Mouse (Mus musculus): ENCODE data around the gene Ttll6. TPM values are rescaled to one million over a fixed set of nuclear protein-coding genes. Genes with fewer than 3 reads are reported as not detected.
A peak's percentile ranks its signal among the peaks of the same experiment; 100 is the strongest.

The Ttll6 gene
- polyA plus RNA-seq, 1 experiment: not detected

DNA sequence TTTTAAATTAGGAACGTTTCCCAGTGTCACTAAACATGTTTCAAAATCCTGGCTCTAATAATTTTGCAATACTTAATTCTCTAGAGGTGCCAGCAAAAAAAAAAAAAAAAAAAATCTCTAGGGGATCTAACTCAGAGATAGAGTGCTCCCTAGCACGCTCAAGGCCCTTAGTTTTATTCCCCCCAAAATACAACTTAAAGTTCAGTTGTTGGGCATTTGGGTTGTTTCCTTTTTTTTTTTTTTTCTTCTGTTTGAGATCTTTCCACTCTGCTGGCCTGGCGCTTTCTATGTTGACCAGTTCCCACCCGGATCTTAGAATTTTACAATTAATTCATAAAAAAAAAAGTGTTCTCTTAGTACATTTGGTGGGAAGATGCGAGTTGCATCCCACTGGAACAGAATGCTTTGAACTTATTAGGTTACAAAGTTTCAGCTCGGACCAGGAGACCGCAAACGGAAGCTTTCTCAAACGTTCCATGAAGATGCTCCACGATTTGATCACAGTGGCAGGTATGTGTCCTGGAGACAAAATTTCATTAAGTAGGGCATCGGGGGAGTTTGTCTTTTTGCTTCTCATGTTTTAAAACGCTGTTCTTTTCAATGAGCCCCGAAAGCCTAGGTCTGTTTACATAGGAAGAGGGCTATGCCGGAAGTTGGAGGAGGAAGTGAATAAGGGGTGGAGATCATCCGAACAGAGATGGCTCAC, 72.0 kb downstream of the Ttll6 start:
- 4% methylated on average over 15 of the region's 15 CpGs for WGBS
- peaks cover 27% of the 10 kb centered on the region for H3K27me3 ChIP-seq (ENCODE audit: control insufficient read depth, insufficient read depth, low read length)

More for the DNA sequence above, 72.0 kb downstream of the Ttll6 start:
- H3K36me3 ChIP-seq (ENCODE audit: control insufficient read depth, insufficient read depth, low read length): no peaks in the 10 kb centered on the region
- no peak for DNase-seq (ENCODE audit: low read depth in 1 of 2, low spot score in 2 of 2)
- peak overlapping the region; percentile 26; the same call in 1 of the 2 replicates for H3K4me3 ChIP-seq (ENCODE audit: extremely low read depth, insufficient read depth, insufficient read length)
- no peaks in the 10 kb centered on the region; the same call in 1 of the 2 replicates for H3K4me1 ChIP-seq (ENCODE audit: control insufficient read depth, insufficient read depth, insufficient read length)
- no peak for TF ChIP-seq CTCF (IDR thresholded peaks at IDR 0.05; ENCODE audit: extremely low read depth, insufficient read depth, insufficient read length, insufficient replicate concordance)
- no peak for TF ChIP-seq POLR2A (IDR thresholded peaks at IDR 0.05; ENCODE audit: low read depth, low read length)
- H3K27ac ChIP-seq (ENCODE audit: insufficient read depth, low read length): no peak overlapping the region

Other genes starting within 250 kb of the Ttll6 start
- gene B4galnt2, start 218.9 kb upstream of the Ttll6 start, polyA plus RNA-seq (2012; rRNA removed): not detected in 2 replicates
- 0.05 TPM in 1 of 2 replicates, not detected in the other for gene Igf2bp1, start 127.8 kb upstream of the Ttll6 start, polyA plus RNA-seq (2012; rRNA removed)
- gene Gip, start 109.2 kb upstream of the Ttll6 start, polyA plus RNA-seq (2012; rRNA removed): not detected in 2 replicates
- 15.6 and 18.1 TPM in 2 replicates for gene Snf8, start 98.9 kb upstream of the Ttll6 start, polyA plus RNA-seq (2012; rRNA removed)
- 20.1 and 20.2 TPM in 2 replicates for gene Ube2z, start 68.4 kb upstream of the Ttll6 start, polyA plus RNA-seq (2012; rRNA removed)
- gene Atp5g1, start 58.1 kb upstream of the Ttll6 start, polyA plus RNA-seq (2012; rRNA removed): 193 and 219 TPM in 2 replicates
- gene Calcoco2, start 21.8 kb upstream of the Ttll6 start, polyA plus RNA-seq (2012; rRNA removed): not detected in 2 replicates
- not detected in 2 replicates for gene Hoxb13, start 60.5 kb downstream of the Ttll6 start, polyA plus RNA-seq (2012; rRNA removed)
- gene Hoxb9, start 137.7 kb downstream of the Ttll6 start, polyA plus RNA-seq (2012; rRNA removed): 0.26 and 0.27 TPM in 2 replicates
- gene Hoxb8, start 148.1 kb downstream of the Ttll6 start, polyA plus RNA-seq (2012; rRNA removed): 0.37 and 0.43 TPM in 2 replicates
- gene Hoxb7, start 152.8 kb downstream of the Ttll6 start, polyA plus RNA-seq (2012; rRNA removed): 0.60 and 0.62 TPM in 2 replicates
- 1.2 and 1.3 TPM in 2 replicates for gene Hoxb6, start 158.7 kb downstream of the Ttll6 start, polyA plus RNA-seq (2012; rRNA removed)
- 0.37 and 0.40 TPM in 2 replicates for gene Hoxb5, start 169.6 kb downstream of the Ttll6 start, polyA plus RNA-seq (2012; rRNA removed)
- gene Hoxb4, start 184.5 kb downstream of the Ttll6 start, polyA plus RNA-seq (2012; rRNA removed): 2.6 and 3.3 TPM in 2 replicates
- gene Hoxb3, start 189.5 kb downstream of the Ttll6 start, polyA plus RNA-seq (2012; rRNA removed): 2.0 and 2.6 TPM in 2 replicates
- 1.9 and 2.4 TPM in 2 replicates for gene Hoxb2, start 216.7 kb downstream of the Ttll6 start, polyA plus RNA-seq (2012; rRNA removed)
- not detected in 2 replicates for gene Hoxb1, start 232.0 kb downstream of the Ttll6 start, polyA plus RNA-seq (2012; rRNA removed)

All from spleen, adult 2 months (tissue).